Mouse (Mus musculus): ENCODE measurements around the gene BC049352. TPM values are rescaled to one million over a fixed set of nuclear protein-coding genes. Genes with fewer than 3 reads are reported as not detected.

BC049352 gene
- polyA plus RNA-seq, 1 experiment from 2014 or later, result 0.48 TPM

DNA sequence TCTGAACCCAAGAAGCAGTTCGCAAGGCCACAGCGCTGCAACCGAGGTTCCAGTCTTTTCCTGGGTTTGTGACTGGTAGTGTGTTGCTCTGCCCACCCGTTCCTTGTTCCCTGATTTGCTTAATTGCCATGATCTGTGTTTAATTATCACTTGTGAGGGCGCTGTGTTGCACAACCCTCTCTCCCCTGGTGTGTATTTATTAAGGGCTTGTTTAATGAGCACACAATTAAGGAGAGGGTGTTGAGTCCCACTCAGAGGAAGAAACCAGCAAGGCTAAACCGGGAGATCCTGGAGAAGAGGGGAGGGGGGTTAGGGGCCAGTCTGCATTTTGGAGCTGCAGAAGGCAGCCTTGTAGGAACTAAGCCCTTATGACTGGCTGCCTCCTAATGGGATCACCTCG lies 40.9 kb upstream of the BC049352 start:
- ATAC-seq, result no peak

DNA sequence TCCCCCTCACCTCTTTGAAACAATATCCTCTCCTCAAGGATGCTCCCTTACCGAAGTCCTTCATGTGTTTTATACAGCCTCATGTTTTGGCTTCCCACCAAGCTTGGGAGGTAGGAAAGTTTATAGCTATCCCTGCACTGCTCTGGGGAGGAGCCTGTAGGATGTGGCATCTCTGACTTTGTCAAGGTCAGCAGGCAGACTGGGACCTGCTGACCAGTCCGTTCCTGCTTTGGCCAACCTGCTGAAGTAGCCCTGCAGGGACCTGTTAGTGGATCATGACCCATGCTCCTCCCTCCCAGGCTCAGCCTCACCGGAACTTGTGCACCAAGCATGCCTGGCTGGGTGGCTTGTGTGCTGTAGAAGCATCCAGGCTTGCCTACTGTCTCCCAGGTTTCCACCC lies 39.1 kb upstream of the BC049352 start:
- no peak for ATAC-seq

More for the DNA sequence above, 40.9 kb upstream of the BC049352 start:
- TF ChIP-seq CTCF (IDR thresholded peaks at IDR 0.05; ENCODE audit: low read depth), result no peak
- no peak overlapping the region for H3K9ac ChIP-seq (ENCODE audit: low read depth, low read length)
- no peaks in the 10 kb centered on the region for H3K36me3 ChIP-seq (ENCODE audit: control insufficient read depth, insufficient read depth)
- no peak overlapping the region for H3K27ac ChIP-seq (ENCODE audit: low read depth, low read length)
- H3K4me2 ChIP-seq (replicated peaks; ENCODE audit: low read depth), result no peak overlapping the region
- no peak overlapping the region for H3K4me3 ChIP-seq (ENCODE audit: low read depth, low read length)
- H3K4me1 ChIP-seq (replicated peaks; ENCODE audit: control insufficient read depth, insufficient read depth, low read length), result peaks cover 3% of the 10 kb centered on the region; the same call in 1 of the 2 replicates
- 70% methylated on average over 7 of the region's 7 CpGs for WGBS
- no peaks in the 10 kb centered on the region for H3K9me3 ChIP-seq (ENCODE audit: control insufficient read depth)
- peaks cover 88% of the 10 kb centered on the region for H3K27me3 ChIP-seq (replicated peaks; ENCODE audit: control insufficient read depth, insufficient read depth, low read length)

DNA sequence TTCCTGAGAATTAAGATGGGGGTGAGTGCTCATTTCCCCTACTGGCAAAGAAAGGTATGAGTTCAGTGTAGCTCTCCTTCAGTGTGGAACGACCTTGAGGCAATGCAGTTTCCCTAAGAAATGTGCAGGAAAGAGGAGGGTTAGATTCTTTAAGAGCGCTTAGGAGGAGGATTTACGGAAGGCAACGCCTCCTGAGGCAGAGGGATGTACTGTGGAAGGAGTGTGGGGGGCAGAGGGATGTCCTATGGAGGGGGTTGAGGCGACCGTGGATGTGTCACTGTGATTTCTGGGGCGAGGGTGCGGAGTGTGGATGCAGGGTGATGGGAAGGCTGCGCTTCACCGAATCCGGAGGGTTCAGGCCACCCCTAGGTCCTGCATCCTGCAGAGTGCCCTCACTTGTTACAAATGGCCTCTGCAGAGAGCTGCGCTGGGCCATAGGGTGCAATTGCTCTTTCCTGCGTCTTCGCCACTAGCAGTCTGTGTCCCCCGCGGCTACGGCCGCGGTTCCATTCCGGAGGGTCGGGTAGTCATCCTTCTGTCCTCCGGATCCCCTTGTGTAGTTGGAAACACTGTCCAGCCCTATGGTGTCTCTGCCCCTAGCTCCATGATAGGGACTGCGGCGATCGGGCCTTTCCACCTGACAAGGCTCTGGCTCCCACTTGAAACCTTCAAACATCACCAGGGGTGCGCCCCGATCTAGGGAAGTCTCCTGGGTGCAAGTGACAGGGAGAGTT lies 36.1 kb upstream of the BC049352 start:
- Histone ChIP-seq H3K4me1 (replicated peaks; ENCODE audit: control insufficient read depth, insufficient read depth, low read length) (peaks cover 4% of the 10 kb centered on the region; the same call in 1 of the 2 replicates), H3K36me3 (ENCODE audit: control insufficient read depth, insufficient read depth) (no peaks in the 10 kb centered on the region), H3K4me2 (replicated peaks; ENCODE audit: low read depth) (peak overlapping the region; percentile 67), H3K9me3 (ENCODE audit: control insufficient read depth) (no peaks in the 10 kb centered on the region), H3K27me3 (replicated peaks; ENCODE audit: control insufficient read depth, insufficient read depth, low read length) (peaks cover 53% of the 10 kb centered on the region), H3K4me3 (ENCODE audit: low read depth, low read length) (peak overlapping the region; percentile 36), H3K27ac (ENCODE audit: low read depth, low read length) (no peak overlapping the region), H3K9ac (ENCODE audit: low read depth, low read length) (0 out of 2 replicates have a peak overlapping the region, but pooled peaks have one; percentile 23)
- ATAC-seq, result no peak
- WGBS, result 5% methylated on average over 27 of the region's 27 CpGs
- no peak for TF ChIP-seq CTCF (IDR thresholded peaks at IDR 0.05; ENCODE audit: low read depth)

More for the DNA sequence above, 39.1 kb upstream of the BC049352 start:
- Histone ChIP-seq H3K9ac (ENCODE audit: low read depth, low read length) (no peak overlapping the region), H3K27ac (ENCODE audit: low read depth, low read length) (no peak overlapping the region), H3K9me3 (ENCODE audit: control insufficient read depth) (no peaks in the 10 kb centered on the region), H3K4me3 (ENCODE audit: low read depth, low read length) (no peak overlapping the region), H3K4me1 (replicated peaks; ENCODE audit: control insufficient read depth, insufficient read depth, low read length) (peaks cover 4% of the 10 kb centered on the region; the same call in 1 of the 2 replicates), H3K27me3 (replicated peaks; ENCODE audit: control insufficient read depth, insufficient read depth, low read length) (peaks cover 78% of the 10 kb centered on the region), H3K4me2 (replicated peaks; ENCODE audit: low read depth) (no peak overlapping the region), H3K36me3 (ENCODE audit: control insufficient read depth, insufficient read depth) (no peaks in the 10 kb centered on the region)
- TF ChIP-seq CTCF (IDR thresholded peaks at IDR 0.05; ENCODE audit: low read depth), result no peak
- 61% methylated on average over 3 of the region's 3 CpGs for WGBS

DNA sequence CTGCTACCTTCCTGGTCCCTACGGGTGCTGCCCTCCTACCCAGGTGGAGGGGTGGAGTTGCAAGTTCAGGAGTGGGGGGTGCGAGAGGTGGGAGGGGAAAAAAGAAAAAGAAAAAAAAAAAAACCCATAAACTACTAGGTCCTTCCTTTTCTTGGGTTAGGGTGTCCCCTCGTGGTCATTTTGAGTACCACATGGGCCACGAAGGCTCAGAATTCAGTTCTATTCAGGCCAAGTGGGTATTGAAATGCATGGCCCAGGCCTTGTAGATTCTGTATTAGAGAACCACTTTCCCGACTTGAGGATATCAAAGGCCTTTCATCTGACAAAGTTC lies 35.6 kb upstream of the BC049352 start:
- ATAC-seq, result no peak
- Histone ChIP-seq H3K4me2 (replicated peaks; ENCODE audit: low read depth) (peak overlapping the region; percentile 67), H3K27ac (ENCODE audit: low read depth, low read length) (no peak overlapping the region), H3K9me3 (ENCODE audit: control insufficient read depth) (no peaks in the 10 kb centered on the region), H3K27me3 (replicated peaks; ENCODE audit: control insufficient read depth, insufficient read depth, low read length) (peaks cover 48% of the 10 kb centered on the region), H3K4me1 (replicated peaks; ENCODE audit: control insufficient read depth, insufficient read depth, low read length) (peaks cover 4% of the 10 kb centered on the region; the same call in 1 of the 2 replicates), H3K36me3 (ENCODE audit: control insufficient read depth, insufficient read depth) (no peaks in the 10 kb centered on the region), H3K4me3 (ENCODE audit: low read depth, low read length) (peak overlapping the region; percentile 36), H3K9ac (ENCODE audit: low read depth, low read length) (0 out of 2 replicates have a peak overlapping the region, but pooled peaks have one; percentile 23)
- WGBS, result 0% methylated on average over 5 of the region's 5 CpGs
- peak; percentile 90 for TF ChIP-seq CTCF (IDR thresholded peaks at IDR 0.05; ENCODE audit: low read depth)

DNA sequence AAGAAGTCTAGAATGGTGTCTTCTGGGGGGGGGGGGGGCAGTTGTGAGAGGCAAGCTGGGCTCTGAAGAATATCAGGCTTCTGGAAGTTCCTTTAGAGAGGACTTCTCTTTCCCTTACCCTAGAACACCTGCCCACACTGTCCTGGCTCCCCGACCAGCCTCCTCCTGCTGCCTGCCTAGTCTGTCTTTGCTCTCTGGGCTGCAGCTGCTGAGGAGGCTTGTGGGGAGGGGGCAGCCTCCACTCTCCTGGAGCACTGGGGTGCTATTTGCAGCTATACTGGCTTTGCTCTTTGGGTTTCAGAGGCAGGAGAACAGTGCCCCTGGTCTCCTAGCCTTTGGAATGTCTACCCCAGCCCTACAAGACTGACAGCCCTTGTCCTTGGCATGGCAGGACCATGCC lies 30.9 kb upstream of the BC049352 start:
- ATAC-seq, result no peak
- no peak for TF ChIP-seq CTCF (IDR thresholded peaks at IDR 0.05; ENCODE audit: low read depth)
- 50% methylated on average over 1 of the region's 1 CpGs for WGBS
- Histone ChIP-seq H3K36me3 (ENCODE audit: control insufficient read depth, insufficient read depth) (no peaks in the 10 kb centered on the region), H3K9ac (ENCODE audit: low read depth, low read length) (no peak overlapping the region), H3K27me3 (replicated peaks; ENCODE audit: control insufficient read depth, insufficient read depth, low read length) (peaks cover 8% of the 10 kb centered on the region), H3K27ac (ENCODE audit: low read depth, low read length) (no peak overlapping the region), H3K4me3 (ENCODE audit: low read depth, low read length) (no peak overlapping the region), H3K4me1 (replicated peaks; ENCODE audit: control insufficient read depth, insufficient read depth, low read length) (peaks cover 2% of the 10 kb centered on the region; the same call in 1 of the 2 replicates), H3K9me3 (ENCODE audit: control insufficient read depth) (no peaks in the 10 kb centered on the region), H3K4me2 (replicated peaks; ENCODE audit: low read depth) (no peak overlapping the region)

DNA sequence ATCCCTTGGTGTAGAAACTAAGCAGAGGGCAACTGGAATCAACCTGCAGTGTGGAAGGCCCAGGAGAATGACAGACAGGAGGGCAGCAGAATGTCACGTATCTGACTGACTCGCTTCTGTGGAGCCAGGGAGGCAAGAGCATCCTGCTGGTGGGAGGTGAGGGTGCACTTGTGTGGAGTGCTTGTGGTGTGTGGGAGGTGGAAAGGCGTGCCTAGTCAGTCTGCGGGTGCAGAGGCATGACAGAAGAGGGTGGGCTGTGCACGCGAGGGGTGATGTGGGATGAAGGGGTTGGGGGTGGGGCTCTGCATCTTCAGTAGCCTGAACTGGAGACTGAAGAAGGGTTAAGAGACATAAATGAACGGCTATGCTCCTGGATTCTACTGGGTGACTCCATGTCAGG lies 28.4 kb upstream of the BC049352 start:
- Histone ChIP-seq H3K27ac (ENCODE audit: low read depth, low read length) (no peak overlapping the region), H3K4me2 (replicated peaks; ENCODE audit: low read depth) (no peak overlapping the region), H3K4me1 (replicated peaks; ENCODE audit: control insufficient read depth, insufficient read depth, low read length) (no peaks in the 10 kb centered on the region), H3K9ac (ENCODE audit: low read depth, low read length) (no peak overlapping the region), H3K4me3 (ENCODE audit: low read depth, low read length) (no peak overlapping the region), H3K36me3 (ENCODE audit: control insufficient read depth, insufficient read depth) (no peaks in the 10 kb centered on the region), H3K27me3 (replicated peaks; ENCODE audit: control insufficient read depth, insufficient read depth, low read length) (peaks cover under 1% of the 10 kb centered on the region; the same call in 1 of the 2 replicates), H3K9me3 (ENCODE audit: control insufficient read depth) (no peaks in the 10 kb centered on the region)
- no peak for TF ChIP-seq CTCF (IDR thresholded peaks at IDR 0.05; ENCODE audit: low read depth)
- 63% methylated on average over 7 of the region's 7 CpGs for WGBS
- ATAC-seq, result no peak

Data from intestine, postnatal 0 days (tissue).